Mouse (Mus musculus): ENCODE results near the gene Gm2022. TPM values are rescaled to one million over a fixed set of nuclear protein-coding genes. Genes with fewer than 3 reads are reported as not detected.
"Not testable (repeated sequence)": the region's sequence is repeated elsewhere in the genome, so short reads cannot be mapped to it uniquely, and the experiment has no call there.

Gm2022 gene
- not detected in 2 replicates for polyA plus RNA-seq (2012; rRNA removed)

GRCm38 (mm10) chr12:87895070-87895469 lies at the start of gene Gm2022:
Gene Gm2022, plus strand, starts transcription at chr12:87895370.
- H3K27me3 ChIP-seq (ENCODE audit: control insufficient read depth, insufficient read depth, low read length); H3K4me1 ChIP-seq (ENCODE audit: control insufficient read depth, insufficient read depth, insufficient read length, low read length); H3K36me3 ChIP-seq (ENCODE audit: control insufficient read depth, insufficient read depth, low read length); H3K27ac ChIP-seq (ENCODE audit: insufficient read depth, low read depth, low read length); H3K4me3 ChIP-seq (ENCODE audit: low read depth, low read length): not testable (repeated sequence)
- 89% methylated on average over 1 of the region's 1 CpGs for WGBS

- H3K4me1 ChIP-seq (ENCODE audit: control insufficient read depth, insufficient read depth, insufficient read length, low read length); H3K27me3 ChIP-seq (ENCODE audit: control insufficient read depth, insufficient read depth, low read length); H3K4me3 ChIP-seq (ENCODE audit: low read depth, low read length); H3K27ac ChIP-seq (ENCODE audit: insufficient read depth, low read depth, low read length); H3K36me3 ChIP-seq (ENCODE audit: control insufficient read depth, insufficient read depth, low read length): not testable (repeated sequence)
- whole genome bisulfite sequencing = no CpG with 5 or more reads among the region's 2 CpGs
These were observed 44.5 kb upstream of the Gm2022 start for GRCm38 (mm10) chr12:87850657-87851056.

GRCm38 (mm10) chr12:87856067-87856466 lies 39.1 kb upstream of the Gm2022 start:
- 69% methylated on average over 1 of the region's 1 CpGs for WGBS
- not testable (repeated sequence) for H3K27ac ChIP-seq (ENCODE audit: insufficient read depth, low read depth, low read length); H3K4me3 ChIP-seq (ENCODE audit: low read depth, low read length); H3K36me3 ChIP-seq (ENCODE audit: control insufficient read depth, insufficient read depth, low read length); H3K4me1 ChIP-seq (ENCODE audit: control insufficient read depth, insufficient read depth, insufficient read length, low read length); H3K27me3 ChIP-seq (ENCODE audit: control insufficient read depth, insufficient read depth, low read length)

GRCm38 (mm10) chr12:87861740-87862692 lies 33.2 kb upstream of the Gm2022 start:
- not testable (repeated sequence) for H3K36me3 ChIP-seq (ENCODE audit: control insufficient read depth, insufficient read depth, low read length); H3K4me3 ChIP-seq (ENCODE audit: low read depth, low read length); H3K4me1 ChIP-seq (ENCODE audit: control insufficient read depth, insufficient read depth, insufficient read length, low read length); H3K27me3 ChIP-seq (ENCODE audit: control insufficient read depth, insufficient read depth, low read length); H3K27ac ChIP-seq (ENCODE audit: insufficient read depth, low read depth, low read length)
- WGBS = 83% methylated on average over 23 of the region's 23 CpGs

GRCm38 (mm10) chr12:87863638-87864037 lies 31.5 kb upstream of the Gm2022 start:
- H3K27me3 ChIP-seq (ENCODE audit: control insufficient read depth, insufficient read depth, low read length); H3K4me1 ChIP-seq (ENCODE audit: control insufficient read depth, insufficient read depth, insufficient read length, low read length); H3K36me3 ChIP-seq (ENCODE audit: control insufficient read depth, insufficient read depth, low read length); H3K27ac ChIP-seq (ENCODE audit: insufficient read depth, low read depth, low read length); H3K4me3 ChIP-seq (ENCODE audit: low read depth, low read length): not testable (repeated sequence)
- whole genome bisulfite sequencing = 93% methylated on average over 10 of the region's 11 CpGs

- not testable (repeated sequence) for H3K27ac ChIP-seq (ENCODE audit: insufficient read depth, low read depth, low read length); H3K4me1 ChIP-seq (ENCODE audit: control insufficient read depth, insufficient read depth, insufficient read length, low read length); H3K27me3 ChIP-seq (ENCODE audit: control insufficient read depth, insufficient read depth, low read length); H3K4me3 ChIP-seq (ENCODE audit: low read depth, low read length); H3K36me3 ChIP-seq (ENCODE audit: control insufficient read depth, insufficient read depth, low read length)
- WGBS = 78% methylated on average over 2 of the region's 2 CpGs
These were observed 31.1 kb upstream of the Gm2022 start for GRCm38 (mm10) chr12:87864048-87864447.

GRCm38 (mm10) chr12:87873772-87874171 lies 21.4 kb upstream of the Gm2022 start, which contains the start of gene Gm2016:
Gene Gm2016, plus strand, starts transcription at chr12:87874072.
- not testable (repeated sequence) for H3K4me1 ChIP-seq (ENCODE audit: control insufficient read depth, insufficient read depth, insufficient read length, low read length); H3K27ac ChIP-seq (ENCODE audit: insufficient read depth, low read depth, low read length); H3K4me3 ChIP-seq (ENCODE audit: low read depth, low read length); H3K27me3 ChIP-seq (ENCODE audit: control insufficient read depth, insufficient read depth, low read length); H3K36me3 ChIP-seq (ENCODE audit: control insufficient read depth, insufficient read depth, low read length)
- 82% methylated on average over 5 of the region's 5 CpGs for WGBS

- not testable (repeated sequence) for H3K27me3 ChIP-seq (ENCODE audit: control insufficient read depth, insufficient read depth, low read length); H3K27ac ChIP-seq (ENCODE audit: insufficient read depth, low read depth, low read length); H3K4me1 ChIP-seq (ENCODE audit: control insufficient read depth, insufficient read depth, insufficient read length, low read length); H3K4me3 ChIP-seq (ENCODE audit: low read depth, low read length); H3K36me3 ChIP-seq (ENCODE audit: control insufficient read depth, insufficient read depth, low read length)
- 73% methylated on average over 2 of the region's 2 CpGs for WGBS
These were observed 24.6 kb downstream of the Gm2022 start, which contains the start of gene Gm2035 for GRCm38 (mm10) chr12:87919721-87920120. Gene Gm2035, minus strand, starts transcription at chr12:87919857.

Other genes starting within 250 kb of the Gm2022 start
- gene Gm21319, start 119.6 kb upstream of the Gm2022 start, polyA plus RNA-seq (2012; rRNA removed) = not detected in 2 replicates
- not detected in 2 replicates for gene Gm21936, start 99.9 kb upstream of the Gm2022 start, polyA plus RNA-seq (2012; rRNA removed)
- gene BB287469, start 78.8 kb upstream of the Gm2022 start, polyA plus RNA-seq (2012; rRNA removed) = not detected in 2 replicates
- gene Gm2001, start 53.0 kb upstream of the Gm2022 start, polyA plus RNA-seq (2012; rRNA removed) = not detected in 2 replicates
- not detected in 2 replicates for gene Gm2016, start 21.3 kb upstream of the Gm2022 start, polyA plus RNA-seq (2012; rRNA removed)
- not detected in 2 replicates for gene Gm2035, start 24.5 kb downstream of the Gm2022 start, polyA plus RNA-seq (2012; rRNA removed)
- not detected in 2 replicates for gene Gm2042, start 58.7 kb downstream of the Gm2022 start, polyA plus RNA-seq (2012; rRNA removed)
- not detected in 2 replicates for gene Gm2075, start 116.5 kb downstream of the Gm2022 start, polyA plus RNA-seq (2012; rRNA removed)
- not detected in 2 replicates for gene Gm6803, start 123.4 kb downstream of the Gm2022 start, polyA plus RNA-seq (2012; rRNA removed)
- not detected in 2 replicates for gene Gm2056, start 131.6 kb downstream of the Gm2022 start, polyA plus RNA-seq (2012; rRNA removed)
- gene Gm16368, start 188.3 kb downstream of the Gm2022 start, polyA plus RNA-seq (2012; rRNA removed) = not detected in 2 replicates

All from small intestine, adult 2 months (tissue).